Mouse (Mus musculus) forebrain, embryonic 12.5 days (tissue): ENCODE results near the gene Dennd2c. TPM values are rescaled to one million over a fixed set of nuclear protein-coding genes. Genes with fewer than 3 reads are reported as not detected.
A peak's percentile ranks its signal among the peaks of the same experiment; 100 is the strongest.
"Not testable (repeated sequence)": the region's sequence is repeated elsewhere in the genome, so short reads cannot be mapped to it uniquely, and the experiment has no call there.

Experiments
- ATAC-seq: fragments of 200-750 bp; cut with Nextera tagmentation; 2 replicates; pipeline ENCODE4 v1.8.0; 2017; ENCODE audit warnings: moderate TSS enrichment; ENCODE audit not compliant: low FRiP score
- H3K27ac ChIP-seq: fragments of 300-500 bp; sonication (generic); 2 replicates; pipeline ENCODE4 v1.5.1; 2016; ENCODE audit warnings: mild to moderate bottlenecking
- H3K27me3 ChIP-seq: fragments of 300-500 bp; sonication (generic); 2 replicates; pipeline ENCODE4 v1.6.1; 2016; ENCODE audit warnings: mild to moderate bottlenecking
- H3K36me3 ChIP-seq: fragments of 300-500 bp; sonication (generic); replicated peaks from 2 replicates; pipeline ENCODE4 v1.6.1; 2016; ENCODE audit warnings: mild to moderate bottlenecking
- H3K4me1 ChIP-seq: fragments of 300-500 bp; sonication (generic); 2 replicates; pipeline ENCODE4 v1.6.1; 2016
- H3K4me2 ChIP-seq: fragments of 300-500 bp; sonication (generic); 2 replicates; pipeline ENCODE4 v1.6.1; 2016; ENCODE audit warnings: mild to moderate bottlenecking, moderate library complexity
- H3K4me3 ChIP-seq: fragments of 300-500 bp; sonication (generic); replicated peaks from 2 replicates; pipeline ENCODE4 v1.5.1; 2016; ENCODE audit warnings: mild to moderate bottlenecking
- H3K9ac ChIP-seq: fragments of 300-500 bp; sonication (generic); 2 replicates; pipeline ENCODE4 v1.6.1; 2016; ENCODE audit warnings: mild to moderate bottlenecking
- H3K9me3 ChIP-seq: fragments of 300-500 bp; sonication (generic); 2 replicates; pipeline ENCODE4 v1.6.1; 2016
- WGBS: fragments of 180-500 bp; shearing (Covaris S2); methylation state at CpG from one replicate; pipeline ENCODE4 v1.1.7; 2016; 5-methylcytosine and 5-hydroxymethylcytosine counted together
- polyA plus RNA-seq: library from polyadenylated mRNA; unstranded; fragments of >200 nt; fragmentation: Nextera tagmentation; extraction: Ambion mirVana; gene quantifications from 2 replicates; pipeline ENCODE4 v1.2.1, GENCODE M21; 2016

The Dennd2c gene
- polyA plus RNA-seq, 1 experiment from 2014 or later = 2.6 TPM

- no peaks in the 10 kb centered on the region for H3K9me3 ChIP-seq
- no peak overlapping the region for H3K27ac ChIP-seq
- H3K4me3 ChIP-seq = no peak overlapping the region
- H3K4me2 ChIP-seq = no peak overlapping the region
- no peak overlapping the region for H3K9ac ChIP-seq
- no peak for ATAC-seq
- WGBS = 24% methylated on average over 2 of the region's 2 CpGs
- H3K4me1 ChIP-seq = peaks cover 17% of the 10 kb centered on the region
- H3K36me3 ChIP-seq = no peaks in the 10 kb centered on the region
- 0 out of 2 replicates have a peak, but pooled peaks cover 4% of the 10 kb centered on the region for H3K27me3 ChIP-seq
These were observed 24.8 kb downstream of the Dennd2c start for GRCm38 (mm10) chr3:103127177-103127576.

DNA sequence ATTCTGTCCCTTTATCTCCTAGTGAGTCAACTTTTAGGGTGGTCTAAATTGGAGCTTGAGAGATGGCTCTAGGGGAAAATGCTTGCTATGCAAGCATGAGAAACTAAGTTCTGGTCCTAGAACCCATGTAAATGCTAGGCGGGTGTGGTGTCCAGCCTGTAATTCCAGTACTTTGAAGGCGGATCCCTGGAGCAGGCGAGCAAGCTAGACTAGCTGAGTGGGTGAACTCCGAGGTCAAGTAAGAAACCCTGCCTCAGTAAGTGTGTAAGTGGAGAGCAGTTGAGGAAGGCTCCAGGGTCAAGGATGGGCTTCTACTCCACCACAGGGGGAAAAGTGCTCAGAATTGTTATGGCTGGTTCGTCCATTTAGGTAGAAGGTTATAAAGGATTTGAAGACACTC is 25.3 kb downstream of the Dennd2c start:
- 0 out of 2 replicates have a peak, but pooled peaks cover 4% of the 10 kb centered on the region for H3K27me3 ChIP-seq
- H3K4me2 ChIP-seq = no peak overlapping the region
- WGBS = 78% methylated on average over 5 of the region's 5 CpGs
- peaks cover 17% of the 10 kb centered on the region for H3K4me1 ChIP-seq
- H3K36me3 ChIP-seq = no peaks in the 10 kb centered on the region
- no peak overlapping the region for H3K9ac ChIP-seq
- H3K9me3 ChIP-seq = no peaks in the 10 kb centered on the region
- ATAC-seq = no peak
- no peak overlapping the region for H3K4me3 ChIP-seq
- no peak overlapping the region for H3K27ac ChIP-seq

- Histone ChIP-seq H3K4me3 (no peak overlapping the region), H3K9me3 (no peaks in the 10 kb centered on the region), H3K36me3 (no peaks in the 10 kb centered on the region), H3K4me2 (no peak overlapping the region), H3K4me1 (peaks cover 17% of the 10 kb centered on the region), H3K27ac (no peak overlapping the region), H3K27me3 (0 out of 2 replicates have a peak, but pooled peaks cover 4% of the 10 kb centered on the region), H3K9ac (no peak overlapping the region)
- no peak for ATAC-seq
- 37% methylated on average over 4 of the region's 4 CpGs for WGBS
These were observed 25.8 kb downstream of the Dennd2c start for GRCm38 (mm10) chr3:103128251-103128650.

DNA sequence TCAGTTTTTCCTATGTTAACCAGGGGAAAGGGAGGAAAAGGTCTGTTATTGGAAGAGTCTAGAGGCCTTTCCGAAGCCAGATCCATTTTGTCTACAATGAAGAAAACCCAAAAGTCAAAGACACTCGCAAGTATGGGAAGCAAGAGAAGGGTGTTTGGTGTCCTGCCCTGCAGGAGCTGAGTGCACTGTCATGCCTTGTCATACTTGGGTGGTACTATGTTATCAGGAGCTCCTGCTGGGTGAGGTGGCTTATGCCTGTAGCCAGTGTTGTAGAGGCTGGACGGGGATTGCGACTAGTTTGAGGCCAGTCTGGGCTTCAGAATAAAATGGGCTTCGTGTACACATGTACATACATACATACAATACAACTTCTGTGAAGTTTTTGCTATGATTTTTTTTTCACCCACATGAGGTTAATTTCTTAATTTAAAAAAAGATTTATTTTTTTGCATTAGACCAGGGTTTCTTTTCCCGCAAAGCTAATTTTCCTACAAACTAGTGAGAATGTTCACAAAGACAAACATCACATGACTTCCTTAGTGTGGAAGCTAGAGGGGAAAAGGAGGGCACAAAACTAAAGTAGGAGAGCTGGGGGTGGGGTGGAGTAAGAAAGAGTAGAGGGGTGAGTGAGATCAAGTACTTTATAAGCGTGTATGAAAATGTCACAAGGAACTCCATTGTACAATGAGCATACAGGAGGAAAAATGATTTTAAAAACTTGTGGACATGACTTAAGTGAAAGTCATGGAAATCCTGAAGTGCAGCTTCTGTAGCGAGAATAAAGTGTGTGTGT is 27.2 kb downstream of the Dennd2c start:
- Histone ChIP-seq H3K9ac (no peak overlapping the region), H3K4me2 (no peak overlapping the region), H3K4me3 (no peak overlapping the region), H3K27me3 (no peaks in the 10 kb centered on the region), H3K4me1 (peaks cover 17% of the 10 kb centered on the region), H3K36me3 (no peaks in the 10 kb centered on the region), H3K9me3 (no peaks in the 10 kb centered on the region), H3K27ac (0 out of 2 replicates have a peak overlapping the region, but pooled peaks have one; percentile 5)
- WGBS = 89% methylated on average over 8 of the region's 8 CpGs
- ATAC-seq = no peak

DNA sequence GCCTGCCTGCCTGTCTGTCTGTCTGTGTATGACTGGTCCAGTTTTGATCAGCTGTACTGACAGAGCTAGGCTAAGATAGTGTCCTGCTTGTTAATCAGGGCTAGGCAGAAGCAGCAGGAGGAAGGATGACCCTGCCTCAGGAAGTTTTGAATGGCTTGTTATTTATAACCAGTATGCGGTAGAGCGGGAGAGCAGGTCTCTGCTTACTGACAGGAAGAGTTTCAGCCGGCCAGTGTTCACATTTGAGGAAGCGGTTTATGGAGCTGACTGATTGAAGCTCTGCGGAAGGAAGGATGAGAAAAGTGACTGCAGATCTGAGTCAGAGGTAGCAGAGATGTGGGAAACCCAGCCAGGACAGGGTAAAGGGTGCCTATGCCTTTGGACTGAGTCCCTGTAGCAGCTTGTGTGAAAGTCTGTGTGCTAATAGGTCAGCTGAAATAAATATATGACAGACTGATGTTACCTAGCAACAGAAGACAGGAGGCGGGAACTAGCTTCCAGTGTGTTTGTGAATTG is 27.9 kb downstream of the Dennd2c start:
- Histone ChIP-seq H3K36me3 (no peaks in the 10 kb centered on the region), H3K4me1 (peaks cover 17% of the 10 kb centered on the region), H3K27me3 (no peaks in the 10 kb centered on the region), H3K9me3 (no peaks in the 10 kb centered on the region), H3K27ac (0 out of 2 replicates have a peak overlapping the region, but pooled peaks have one; percentile 5), H3K4me3 (no peak overlapping the region), H3K4me2 (0 out of 2 replicates have a peak overlapping the region, but pooled peaks have one; percentile 10), H3K9ac (no peak overlapping the region)
- ATAC-seq = no peak; the same call in 1 of the 2 replicates
- 69% methylated on average over 6 of the region's 6 CpGs for WGBS

- WGBS = 95% methylated on average over 10 of the region's 10 CpGs
- H3K4me3 ChIP-seq = no peak overlapping the region
- H3K36me3 ChIP-seq = no peaks in the 10 kb centered on the region
- H3K27me3 ChIP-seq = no peaks in the 10 kb centered on the region
- H3K9me3 ChIP-seq = no peaks in the 10 kb centered on the region
- H3K4me1 ChIP-seq = peaks cover 5% of the 10 kb centered on the region; the same call in 1 of the 2 replicates
- H3K4me2 ChIP-seq = no peak overlapping the region
- no peak overlapping the region for H3K9ac ChIP-seq
- H3K27ac ChIP-seq = no peak overlapping the region
- ATAC-seq = no peak
These were observed 30.7 kb downstream of the Dennd2c start for GRCm38 (mm10) chr3:103133098-103133497.

GRCm38 (mm10) chr3:103136414-103137077 is 34.1 kb downstream of the Dennd2c start:
- 84% methylated on average over 4 of the region's 4 CpGs for WGBS
- no peaks in the 10 kb centered on the region for H3K36me3 ChIP-seq
- H3K27me3 ChIP-seq = no peaks in the 10 kb centered on the region
- no peak overlapping the region for H3K4me3 ChIP-seq
- no peak overlapping the region for H3K4me2 ChIP-seq
- no peaks in the 10 kb centered on the region for H3K9me3 ChIP-seq
- H3K27ac ChIP-seq = no peak overlapping the region
- no peaks in the 10 kb centered on the region for H3K4me1 ChIP-seq
- no peak for ATAC-seq
- H3K9ac ChIP-seq = no peak overlapping the region

DNA sequence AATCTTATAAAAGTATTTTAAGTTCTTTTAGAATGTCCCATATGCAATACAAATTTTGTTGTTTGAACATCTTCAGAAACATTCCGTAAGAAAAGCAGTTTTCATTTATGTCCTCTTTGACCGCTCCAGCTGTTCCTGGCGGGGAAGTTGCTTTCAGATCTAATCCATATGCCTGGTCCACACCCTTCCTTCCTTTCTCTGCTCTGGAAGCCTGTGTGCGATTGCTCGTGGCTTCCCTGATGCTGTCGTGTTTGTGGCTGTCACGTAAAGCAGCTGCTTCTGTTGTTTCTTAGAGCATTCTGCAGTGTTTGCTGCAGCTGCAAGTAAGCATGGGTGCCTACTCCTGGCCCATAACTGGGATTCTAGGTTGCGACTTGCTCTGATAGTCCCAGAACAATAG is 36.6 kb downstream of the Dennd2c start:
- no peak overlapping the region for H3K27ac ChIP-seq
- 82% methylated on average over 8 of the region's 8 CpGs for WGBS
- no peaks in the 10 kb centered on the region for H3K36me3 ChIP-seq
- H3K4me1 ChIP-seq = no peaks in the 10 kb centered on the region
- no peaks in the 10 kb centered on the region for H3K9me3 ChIP-seq
- no peaks in the 10 kb centered on the region for H3K27me3 ChIP-seq
- H3K9ac ChIP-seq = no peak overlapping the region
- H3K4me2 ChIP-seq = no peak overlapping the region
- no peak overlapping the region for H3K4me3 ChIP-seq
- ATAC-seq = no peak

DNA sequence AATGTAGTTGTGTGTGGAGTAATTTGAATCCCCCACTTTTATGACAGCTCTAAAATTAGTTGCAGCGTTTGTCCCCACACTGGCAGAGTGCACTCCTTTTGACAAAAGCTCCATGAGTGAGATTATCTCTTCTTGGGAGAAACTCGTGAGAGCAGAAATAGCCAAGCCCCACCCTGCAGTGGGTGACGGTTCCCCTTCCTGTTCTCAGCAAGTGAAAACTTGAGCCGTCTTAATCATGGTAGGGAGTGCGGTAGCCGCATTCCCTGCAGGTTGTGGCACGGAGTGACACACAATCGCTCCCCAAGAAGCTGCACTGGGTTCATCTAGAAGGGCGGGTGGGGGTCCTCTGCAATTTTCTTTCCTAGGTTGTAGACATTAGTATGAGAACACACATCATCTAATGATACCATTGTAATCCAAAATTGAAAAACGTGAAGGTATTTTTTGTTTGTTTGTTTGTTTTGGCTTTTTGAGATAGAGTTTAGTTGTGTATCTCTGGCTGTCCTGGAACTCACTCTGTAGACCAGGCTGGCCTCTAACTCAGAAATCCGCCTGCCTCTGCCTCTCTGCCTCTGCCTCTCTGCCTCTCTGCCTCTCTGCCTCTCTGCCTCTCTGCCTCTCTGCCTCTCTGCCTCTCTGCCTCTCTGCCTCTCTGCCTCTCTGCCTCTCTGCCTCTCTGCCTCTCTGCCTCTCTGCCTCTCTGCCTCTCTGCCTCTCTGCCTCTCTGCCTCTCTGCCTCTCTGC is 37.9 kb downstream of the Dennd2c start:
- H3K27ac ChIP-seq = not testable (repeated sequence)

GRCm38 (mm10) chr3:103141287-103141686 is 38.9 kb downstream of the Dennd2c start:
- WGBS = 89% methylated on average over 11 of the region's 11 CpGs
- ATAC-seq = no peak
- Histone ChIP-seq H3K27ac (no peak overlapping the region), H3K4me1 (no peaks in the 10 kb centered on the region), H3K36me3 (no peaks in the 10 kb centered on the region), H3K9me3 (no peaks in the 10 kb centered on the region), H3K4me2 (no peak overlapping the region), H3K4me3 (no peak overlapping the region), H3K27me3 (no peaks in the 10 kb centered on the region), H3K9ac (no peak overlapping the region)

More for the DNA sequence above, 37.9 kb downstream of the Dennd2c start:
- H3K27me3 ChIP-seq, H3K4me1 ChIP-seq, H3K4me2 ChIP-seq, ATAC-seq, H3K36me3 ChIP-seq, H3K4me3 ChIP-seq, H3K9ac ChIP-seq, H3K9me3 ChIP-seq: not testable (repeated sequence)
- WGBS = 65% methylated on average over 11 of the region's 11 CpGs

GRCm38 (mm10) chr3:103142366-103142765 is 40.0 kb downstream of the Dennd2c start:
- no peaks in the 10 kb centered on the region for H3K27me3 ChIP-seq
- H3K4me1 ChIP-seq = no peaks in the 10 kb centered on the region
- H3K36me3 ChIP-seq = no peaks in the 10 kb centered on the region
- no peak overlapping the region for H3K9ac ChIP-seq
- WGBS = 84% methylated on average over 10 of the region's 10 CpGs
- no peak overlapping the region for H3K4me2 ChIP-seq
- H3K27ac ChIP-seq = no peak overlapping the region
- H3K4me3 ChIP-seq = no peak overlapping the region
- H3K9me3 ChIP-seq = no peaks in the 10 kb centered on the region
- no peak for ATAC-seq

- H3K4me1 ChIP-seq = no peaks in the 10 kb centered on the region
These were observed 42.9 kb downstream of the Dennd2c start for GRCm38 (mm10) chr3:103145336-103145735.

More at GRCm38 (mm10) chr3:103145336-103145735, 42.9 kb downstream of the Dennd2c start:
- 76% methylated on average over 2 of the region's 2 CpGs for WGBS
- H3K27ac ChIP-seq = no peak overlapping the region
- no peaks in the 10 kb centered on the region for H3K36me3 ChIP-seq
- H3K27me3 ChIP-seq = no peaks in the 10 kb centered on the region
- ATAC-seq = no peak
- H3K4me2 ChIP-seq = no peak overlapping the region
- H3K9me3 ChIP-seq = no peaks in the 10 kb centered on the region
- H3K9ac ChIP-seq = no peak overlapping the region
- H3K4me3 ChIP-seq = no peak overlapping the region
